Mouse (Mus musculus) left cerebral cortex, adult 11 months (tissue): ENCODE results near the gene Cys1.

Source experiments
- DNase-seq: peaks from one replicate; pipeline ENCODE4 v3.0.0; 2022; ENCODE audit warnings: low spot score

Gene Cys1

GRCm38 (mm10) chr12:24697484-24698204 lies 16.0 kb upstream of the Cys1 start:
- no peak for DNase-seq

DNA sequence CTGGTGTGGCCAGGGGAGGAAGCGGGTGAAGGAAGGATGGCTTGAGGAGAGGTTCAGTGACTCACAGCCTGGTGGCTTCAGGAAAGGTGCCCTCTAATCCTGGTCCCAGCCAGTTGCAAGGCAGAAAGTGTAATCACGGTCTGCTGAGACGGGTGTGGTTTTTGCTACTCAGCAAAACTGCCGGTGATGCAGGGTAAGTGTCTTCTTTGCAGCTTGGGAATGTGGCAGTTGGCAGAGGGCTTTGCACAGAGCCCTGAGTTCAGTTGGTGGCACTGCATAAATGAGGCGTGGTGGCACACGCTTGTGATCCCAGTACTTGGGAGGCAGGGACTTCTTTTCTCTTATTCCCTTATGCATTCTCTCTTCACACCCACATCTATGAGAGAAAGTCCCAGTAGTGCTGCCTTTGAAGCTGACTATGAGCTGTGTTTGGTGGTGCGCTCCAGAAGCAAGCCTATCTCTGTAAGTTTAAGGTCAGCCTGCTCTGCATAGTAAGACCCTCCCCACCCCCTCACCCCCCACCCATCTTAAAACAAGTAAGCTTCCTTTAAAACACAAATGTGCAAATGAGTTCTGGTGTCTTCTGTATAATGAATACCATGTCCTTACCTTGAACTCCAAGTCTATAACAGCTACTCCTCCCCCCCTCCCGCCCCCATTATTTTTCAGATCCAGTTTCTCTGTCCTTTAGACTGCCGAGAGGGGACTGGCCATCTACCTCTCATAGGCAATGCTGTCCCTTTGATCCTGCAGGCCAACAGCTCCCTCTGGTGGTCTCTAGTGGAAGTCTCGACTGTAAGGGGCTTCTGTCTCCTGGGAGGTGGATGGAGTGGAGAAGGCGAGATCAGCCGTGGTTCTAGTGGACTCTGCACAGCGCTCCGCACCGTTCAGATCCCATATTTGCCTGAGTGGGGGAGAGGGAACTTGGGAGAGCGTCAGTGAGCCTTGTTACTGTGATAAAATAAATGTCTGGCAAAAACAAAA lies 15.2 kb upstream of the Cys1 start:
- peak; percentile 67 for DNase-seq

- DNase-seq, result no peak
Observed at GRCm38 (mm10) chr12:24690351-24690750, 8.7 kb upstream of the Cys1 start.

DNA sequence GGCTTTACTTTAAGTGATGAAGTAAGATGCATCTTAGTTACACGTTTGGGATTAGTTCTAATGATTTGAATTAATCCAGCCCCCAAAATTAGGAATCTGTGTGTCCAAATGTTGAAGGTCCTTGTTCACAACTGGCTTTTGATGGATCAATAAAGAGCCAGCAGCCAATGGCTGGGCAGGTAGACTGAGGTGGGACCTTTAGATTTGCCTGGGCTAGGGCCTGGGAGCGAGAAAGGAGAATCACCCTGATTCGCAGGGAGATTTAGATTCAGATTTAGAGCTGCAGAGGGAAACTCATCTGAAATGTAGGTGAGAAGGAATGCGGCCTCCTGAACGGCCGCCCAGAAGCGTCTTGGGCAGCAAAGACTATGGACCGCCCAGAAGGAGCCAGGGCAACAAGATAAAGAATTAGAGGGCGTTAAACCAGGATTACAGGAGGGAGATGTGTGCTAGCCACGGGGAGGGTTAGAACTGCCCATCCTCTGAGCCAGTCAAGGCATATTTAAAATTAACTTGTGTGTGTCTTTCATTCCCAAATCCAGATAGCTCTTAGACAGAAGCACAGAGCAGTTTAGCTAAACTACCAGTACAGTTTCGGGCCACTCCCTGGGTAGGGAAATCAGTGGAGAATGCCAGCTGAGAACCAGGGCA lies 5.2 kb upstream of the Cys1 start:
- DNase-seq, result no peak

DNA sequence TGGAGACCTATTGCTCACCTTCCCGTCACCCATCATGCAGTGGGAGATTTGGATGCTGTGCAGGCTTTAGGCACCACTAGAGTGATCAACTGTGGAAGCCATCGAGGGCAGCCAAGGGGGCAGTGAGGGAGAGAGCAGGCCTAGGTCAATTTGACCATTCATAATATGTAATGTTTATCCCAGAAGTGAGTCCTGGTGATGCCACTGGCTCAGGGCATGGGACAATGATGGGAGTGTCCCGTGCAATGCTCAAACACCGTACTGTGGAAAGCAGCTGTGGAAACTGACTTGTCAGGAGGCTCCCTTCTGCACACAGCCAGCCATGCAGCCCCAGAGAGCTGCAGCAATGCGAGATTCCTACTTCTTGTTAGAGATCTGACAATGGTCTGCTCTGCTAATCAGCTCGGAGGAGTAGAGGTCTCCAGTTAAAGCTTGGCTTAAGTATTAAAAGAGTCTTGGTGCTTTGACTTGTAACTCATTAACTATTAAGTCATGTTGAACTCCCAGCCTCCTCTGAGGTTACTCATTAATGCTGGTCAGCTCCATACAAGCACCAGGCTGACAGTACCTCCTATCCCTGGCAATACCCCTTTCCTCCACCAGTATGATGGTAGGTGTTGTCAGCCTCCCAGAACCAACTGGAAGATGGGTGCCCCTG lies 4.6 kb upstream of the Cys1 start:
- no peak for DNase-seq

DNA sequence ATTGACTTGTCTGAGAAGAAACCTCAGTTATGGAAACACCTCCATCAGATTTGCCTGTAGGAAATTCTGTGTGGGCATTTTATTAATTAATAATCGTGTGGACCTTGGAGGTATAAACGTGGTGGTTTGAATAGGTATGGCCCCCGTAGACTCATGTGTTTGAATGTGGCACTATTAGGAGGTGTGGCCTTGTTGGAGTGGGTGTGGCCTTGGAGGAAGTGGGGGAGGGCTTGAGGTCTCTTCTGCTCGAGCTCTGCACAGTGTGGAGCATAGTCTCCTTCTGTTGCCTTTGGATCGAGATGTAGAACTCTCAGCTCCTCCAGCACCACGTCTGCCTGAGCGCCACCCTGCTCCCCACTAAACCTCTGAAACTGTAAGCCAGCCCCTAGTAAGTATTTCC lies 1.8 kb upstream of the Cys1 start:
- no peak for DNase-seq

- no peak for DNase-seq
Observed at GRCm38 (mm10) chr12:24682563-24682962, 950 bp upstream of the Cys1 start.

DNA sequence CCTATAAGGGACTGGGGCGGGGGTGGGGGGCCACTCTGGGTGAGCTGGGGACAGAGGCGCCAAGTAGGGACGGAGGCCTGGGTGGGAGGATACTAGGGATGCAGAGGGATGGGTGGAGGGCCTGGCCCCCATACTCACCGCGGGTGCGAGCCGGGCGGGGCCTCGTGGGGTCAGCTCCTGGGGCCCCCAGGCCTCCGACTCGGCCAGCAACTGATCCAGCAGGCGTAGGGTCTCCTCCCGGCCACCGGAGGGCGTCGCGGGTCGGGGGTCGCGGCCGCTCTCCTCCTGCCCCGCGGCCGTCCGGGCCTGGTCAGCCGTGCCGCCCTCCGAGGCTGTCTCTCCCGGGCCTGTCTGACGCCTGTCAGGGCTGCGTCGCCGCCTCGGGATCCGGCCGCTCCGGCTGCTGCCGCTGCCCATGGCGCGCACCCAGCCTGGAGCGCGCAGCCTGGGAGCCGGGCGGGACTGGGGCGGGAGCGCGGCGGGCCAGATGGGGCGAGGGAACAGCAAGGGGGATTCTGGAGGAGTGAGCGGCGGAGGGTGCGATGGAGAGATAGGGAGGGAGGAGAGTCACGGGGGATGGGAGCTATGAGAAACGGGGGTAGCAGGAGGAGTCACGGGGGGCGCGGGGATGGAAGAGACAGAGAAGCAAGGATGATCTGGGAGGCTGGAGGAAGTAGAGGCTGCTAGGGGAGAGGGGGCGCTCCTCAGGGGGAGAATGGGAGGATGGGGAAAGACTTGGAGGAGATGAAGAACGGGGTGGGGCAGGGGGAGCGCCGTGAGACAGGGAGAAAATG lies 924 bp downstream of the Cys1 start:
- DNase-seq, result no peak

GRCm38 (mm10) chr12:24680096-24680491 lies 1.5 kb downstream of the Cys1 start:
- peak; percentile 27 for DNase-seq

DNA sequence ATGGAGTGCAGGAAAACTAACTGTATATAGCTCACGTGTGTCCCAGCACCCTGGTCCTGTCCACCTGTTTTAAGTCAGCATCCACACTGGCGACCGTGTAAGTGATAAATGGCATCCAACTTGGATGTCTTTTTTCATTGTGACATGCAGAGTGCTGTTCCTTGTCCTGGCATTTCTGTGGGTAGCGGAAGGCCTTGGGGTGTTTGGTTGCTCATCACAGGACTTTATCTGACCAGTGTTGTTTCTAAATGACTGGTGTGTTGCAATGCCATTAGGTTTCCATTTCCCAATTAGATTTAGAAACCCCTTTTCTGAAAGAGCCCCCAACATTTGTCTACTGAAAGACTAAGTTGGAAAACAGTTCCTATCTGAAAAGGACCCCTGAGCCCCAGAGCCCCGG lies 19.5 kb downstream of the Cys1 start:
- DNase-seq, result no peak

DNA sequence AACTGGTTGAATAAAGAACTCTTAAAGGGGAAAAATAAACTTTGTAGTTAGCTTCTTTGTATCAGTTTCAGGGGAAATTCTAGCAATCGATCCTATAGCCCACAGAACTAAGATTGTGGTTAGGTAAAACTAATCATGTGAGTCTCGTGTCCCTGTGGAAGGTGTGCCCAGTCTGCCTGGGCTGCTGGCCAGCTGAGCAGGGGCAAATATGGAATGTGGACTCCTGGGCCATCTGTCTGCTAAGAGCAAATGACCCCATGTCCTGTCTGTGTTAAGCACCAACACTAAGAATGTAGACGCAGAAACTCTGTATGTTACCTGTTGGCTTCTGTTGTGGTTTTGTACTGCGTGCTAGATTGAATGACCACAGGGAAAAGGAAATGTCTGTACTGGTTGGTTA lies 20.5 kb downstream of the Cys1 start:
- no peak for DNase-seq

DNA sequence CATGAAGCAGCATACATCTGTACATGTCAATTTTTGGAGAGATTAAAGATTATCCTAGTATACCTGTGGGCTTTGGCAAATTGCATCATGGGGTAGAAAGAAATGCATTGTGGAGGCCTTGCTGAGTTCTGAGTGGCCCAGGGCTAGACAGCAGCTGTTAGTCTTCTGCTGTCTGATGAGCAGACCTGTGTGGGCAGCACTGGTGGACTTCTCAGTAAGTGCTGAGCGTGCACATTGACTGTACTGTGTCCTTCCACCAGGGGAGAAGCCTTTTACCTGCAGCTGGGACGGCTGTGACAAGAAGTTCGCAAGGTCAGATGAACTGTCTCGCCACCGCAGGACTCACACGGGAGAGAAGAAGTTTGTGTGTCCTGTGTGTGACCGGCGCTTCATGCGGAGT lies 21.7 kb downstream of the Cys1 start:
- DNase-seq, result no peak

- DNase-seq, result no peak
Observed at GRCm38 (mm10) chr12:24658998-24659397, 22.6 kb downstream of the Cys1 start.

GRCm38 (mm10) chr12:24656436-24656835 lies 25.2 kb downstream of the Cys1 start:
- no peak for DNase-seq

GRCm38 (mm10) chr12:24654065-24654862 lies 27.3 kb downstream of the Cys1 start:
- DNase-seq, result no peak

DNA sequence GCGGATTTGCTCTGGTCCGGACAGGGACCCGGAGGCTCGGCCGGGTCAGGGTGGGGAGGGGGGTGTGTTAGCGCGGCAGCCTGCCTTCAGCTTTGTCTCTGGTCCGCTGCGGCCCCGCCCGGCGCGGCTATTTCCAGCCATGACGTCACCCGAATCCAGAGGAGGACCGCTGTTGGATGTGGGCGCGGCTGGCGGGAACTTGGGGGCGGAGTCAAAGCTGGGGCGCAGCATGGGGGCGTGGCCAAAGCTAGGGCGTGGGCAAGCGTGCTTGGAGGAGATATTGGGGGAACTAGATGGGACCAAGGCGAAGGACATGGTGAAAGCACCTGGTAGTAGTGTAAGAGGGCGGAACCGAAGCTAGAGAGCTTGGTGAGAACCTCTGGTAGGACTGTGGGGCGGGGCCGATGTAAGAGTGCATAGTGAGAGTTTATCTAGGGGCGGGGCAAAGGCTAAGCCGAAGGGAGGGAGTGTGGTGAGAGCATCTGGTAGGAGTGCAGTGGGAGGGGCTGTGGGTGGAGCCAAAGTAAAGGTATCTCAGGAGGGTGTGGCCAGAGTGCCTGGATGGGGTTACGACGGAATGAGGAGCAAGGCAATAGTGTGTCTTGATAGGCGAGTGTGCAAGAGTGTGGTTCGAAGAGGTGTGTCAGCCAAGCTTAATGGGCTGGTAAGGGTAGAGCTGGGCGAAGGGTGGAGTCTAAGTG lies 29.8 kb downstream of the Cys1 start:
- peak; percentile 93 for DNase-seq

GRCm38 (mm10) chr12:24651063-24651557 lies 30.5 kb downstream of the Cys1 start, which contains the start of gene Klf11:
Klf11 (plus strand) TSS chr12:24651274.
- peak; percentile 95 for DNase-seq

GRCm38 (mm10) chr12:24650415-24651062 lies 31.1 kb downstream of the Cys1 start:
- DNase-seq, result no peak

DNA sequence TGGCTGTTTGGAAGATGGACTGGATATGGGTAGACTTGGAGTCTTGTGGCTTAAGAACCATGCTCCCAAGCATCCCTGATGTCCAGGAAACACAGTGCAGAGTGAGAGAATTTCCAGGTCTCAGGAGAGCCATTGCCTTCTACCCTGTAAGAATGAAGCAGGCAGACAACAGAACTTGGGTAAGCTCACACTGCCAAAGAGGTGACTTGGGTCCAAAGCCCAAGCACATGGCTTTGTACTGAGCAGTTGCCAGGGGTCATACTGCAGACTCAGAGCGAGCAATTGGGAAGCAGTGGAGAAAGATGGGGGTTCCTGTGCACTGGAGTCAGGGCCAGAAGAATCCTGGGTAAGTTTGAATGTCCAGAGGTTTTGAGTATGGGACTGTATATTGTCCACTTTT lies 33.5 kb downstream of the Cys1 start:
- DNase-seq, result no peak
